Mouse (Mus musculus) urinary bladder, postnatal 25 days (tissue): ENCODE measurements at regions not wholly inside any gene's neighbourhood (a gene's known extent, or its start where the extent isn't known, plus 50 kb on each side); places are given as distances from the start of the nearest gene placed in this dataset.
"Not testable (repeated sequence)": the region's sequence is repeated elsewhere in the genome, so short reads cannot be mapped to it uniquely, and the experiment has no call there.

ENCODE experiments used
- DNase-seq: peaks from one replicate; pipeline ENCODE4 v3.0.0; 2022; ENCODE audit warnings: low spot score

DNA sequence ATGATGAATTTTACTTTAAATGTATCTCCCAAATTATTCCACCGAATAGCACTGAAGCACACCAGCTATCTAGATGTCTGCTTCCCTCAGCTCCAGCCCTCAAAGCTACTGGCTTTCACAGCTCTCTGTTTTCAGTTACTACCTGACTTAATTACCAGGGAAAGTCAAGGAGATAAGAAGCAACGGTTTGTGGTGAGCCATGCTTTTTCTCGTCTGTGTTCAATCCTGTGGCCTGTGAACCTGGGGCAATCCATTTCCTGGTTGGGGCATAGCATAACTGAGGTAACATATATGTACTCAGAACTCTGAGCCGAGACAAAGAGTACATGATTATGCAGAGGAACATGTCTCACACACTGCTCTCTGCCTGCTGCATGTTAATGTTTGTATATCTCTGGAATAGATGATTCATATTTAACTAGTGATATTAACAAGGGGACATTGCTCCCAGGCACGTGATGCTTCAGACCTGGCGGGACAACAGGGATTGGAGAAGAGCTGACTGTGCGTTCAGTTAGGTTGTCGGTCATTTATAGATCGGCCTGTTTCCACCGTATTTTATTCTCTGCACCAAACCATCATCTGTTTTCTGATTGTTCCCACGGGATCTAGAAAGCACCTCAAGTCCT lies 453.3 kb downstream of the Dad1 start:
- no peak for DNase-seq

DNA sequence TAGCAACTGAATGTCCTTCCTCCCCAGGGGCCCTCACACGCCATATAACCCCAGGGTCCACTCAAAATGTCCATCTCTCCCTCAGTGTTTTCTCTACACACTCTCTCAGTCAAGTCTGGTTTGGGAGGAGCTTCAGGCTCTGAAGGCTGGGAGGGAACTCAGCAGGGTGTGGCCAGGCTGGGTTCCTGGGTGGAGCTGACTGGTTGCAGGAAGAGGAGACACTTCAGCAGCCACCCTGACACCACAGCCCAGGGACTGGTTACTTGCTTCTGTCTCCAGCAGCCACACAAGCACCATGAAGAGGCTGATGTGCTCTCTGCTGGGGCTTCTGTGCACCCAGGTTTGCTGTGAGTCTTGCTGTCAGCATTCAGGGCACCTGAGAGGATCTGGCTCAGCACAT lies 458.7 kb downstream of the Dad1 start:
- not testable (repeated sequence) for DNase-seq

DNA sequence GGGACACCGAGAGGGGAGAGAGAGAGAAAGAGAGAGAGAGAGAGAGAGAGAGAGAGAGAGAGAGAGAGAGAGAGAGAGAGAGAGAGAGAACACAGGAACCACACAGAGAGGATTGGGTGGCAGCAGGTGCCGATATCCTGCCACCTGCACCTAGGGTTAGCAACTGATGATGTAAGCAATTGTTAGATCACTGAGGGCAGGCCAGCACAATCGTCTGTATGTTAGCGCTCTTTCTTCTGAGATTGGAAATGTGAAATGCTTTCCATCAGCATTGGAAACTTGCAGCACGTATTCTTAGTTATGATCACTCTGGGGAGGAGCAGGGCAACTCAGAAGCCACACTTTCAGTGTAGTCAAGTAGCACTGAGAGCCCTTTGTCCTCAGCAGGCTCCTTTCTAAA lies 459.4 kb downstream of the Dad1 start:
- DNase-seq: no peak

DNA sequence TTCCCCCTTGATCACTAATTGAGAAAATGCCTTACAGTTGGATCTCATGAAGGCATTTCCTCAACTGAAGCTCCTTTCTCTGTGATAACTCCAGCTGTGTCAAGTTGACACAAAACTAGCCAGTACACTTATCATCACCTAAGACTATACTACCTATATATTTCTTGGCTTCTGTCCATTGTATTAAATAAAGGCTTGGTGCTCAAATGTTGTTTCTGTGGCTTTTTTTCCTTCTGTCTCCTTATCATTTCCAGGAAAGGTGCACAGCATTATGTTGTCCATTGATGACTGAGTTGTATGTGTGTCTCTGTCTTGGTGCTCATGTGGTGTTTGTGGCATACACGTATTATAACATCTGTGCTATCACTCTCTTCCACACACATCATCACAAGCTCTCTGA lies 461.5 kb downstream of the Dad1 start:
- DNase-seq: not testable (repeated sequence)

DNA sequence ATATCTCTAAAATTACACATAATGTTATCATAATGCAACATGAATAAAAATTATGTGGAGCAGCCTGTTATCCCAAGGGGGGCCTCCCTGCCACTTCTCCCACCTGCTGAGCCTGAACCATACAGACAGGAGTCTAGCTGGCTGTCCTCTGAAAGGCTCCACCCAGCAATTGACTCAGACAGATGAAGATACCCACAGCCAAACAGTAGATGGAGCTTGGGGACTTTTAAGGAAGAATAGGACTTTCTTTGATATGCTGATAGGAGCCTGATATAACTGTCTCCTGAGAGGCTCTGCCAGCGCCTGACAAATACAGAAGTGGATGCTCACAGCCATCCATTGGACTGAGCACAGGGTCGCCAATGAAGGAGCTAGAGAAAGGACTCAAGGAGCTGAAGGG lies 468.4 kb downstream of the Dad1 start:
- not testable (repeated sequence) for DNase-seq

DNA sequence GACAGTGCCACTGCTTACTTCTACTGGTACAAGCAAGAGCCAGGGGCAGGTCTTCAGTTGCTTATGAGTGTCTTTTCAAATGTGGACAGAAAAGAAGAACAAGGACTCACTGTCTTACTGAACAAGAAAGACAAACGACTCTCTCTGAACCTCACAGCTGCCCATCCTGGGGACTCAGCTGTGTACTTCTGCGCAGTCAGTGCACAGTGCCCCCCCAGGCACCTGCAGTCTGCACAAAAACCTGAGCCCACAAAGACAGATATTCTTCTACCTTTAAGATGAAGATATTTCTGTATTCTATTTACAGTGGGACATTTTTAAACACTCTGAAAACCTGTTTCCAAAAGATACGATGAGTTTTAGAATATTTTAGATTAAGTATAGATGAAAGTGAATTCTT lies 476.5 kb downstream of the Dad1 start:
- no peak for DNase-seq

DNA sequence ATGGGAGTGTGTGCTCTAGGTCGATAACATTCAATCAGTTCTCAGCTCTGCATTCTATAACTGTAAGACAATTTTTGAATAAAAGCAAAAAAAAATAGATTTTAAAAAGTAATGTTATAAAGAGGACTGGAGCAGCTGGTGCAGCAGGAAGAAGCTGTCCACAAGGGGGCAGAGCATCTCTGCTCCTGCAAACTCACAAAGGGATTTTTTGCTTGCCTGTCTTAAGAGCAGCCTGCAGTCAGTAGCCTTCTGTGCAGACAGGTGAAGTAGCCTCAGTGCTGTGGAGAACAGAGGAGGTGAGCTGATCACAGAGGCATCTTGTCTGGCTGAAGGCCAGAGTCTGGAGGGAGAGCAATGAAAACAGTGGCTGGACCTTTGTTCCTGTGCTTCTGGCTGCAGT lies 477.2 kb downstream of the Dad1 start:
- peak; percentile 13 for DNase-seq

DNA sequence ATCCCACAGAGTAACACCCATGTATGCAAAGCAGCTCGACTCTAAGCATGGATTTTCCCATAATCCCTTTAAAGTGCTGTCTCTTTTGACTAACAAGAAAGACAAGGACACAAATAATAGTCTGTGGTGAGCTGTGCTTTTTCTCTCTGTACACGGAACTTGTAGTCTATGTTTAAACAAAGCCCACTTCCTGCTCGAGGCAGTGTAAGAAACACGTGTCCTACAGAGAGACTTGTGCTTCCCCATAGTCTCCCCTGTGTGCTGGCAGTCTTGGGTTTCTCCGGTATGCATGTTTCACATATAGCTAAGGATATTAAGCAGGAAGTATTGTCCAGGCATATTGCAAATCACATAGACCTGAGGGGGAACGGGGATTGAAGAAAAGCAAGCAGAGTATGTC lies 487.4 kb downstream of the Dad1 start:
- not testable (repeated sequence) for DNase-seq

DNA sequence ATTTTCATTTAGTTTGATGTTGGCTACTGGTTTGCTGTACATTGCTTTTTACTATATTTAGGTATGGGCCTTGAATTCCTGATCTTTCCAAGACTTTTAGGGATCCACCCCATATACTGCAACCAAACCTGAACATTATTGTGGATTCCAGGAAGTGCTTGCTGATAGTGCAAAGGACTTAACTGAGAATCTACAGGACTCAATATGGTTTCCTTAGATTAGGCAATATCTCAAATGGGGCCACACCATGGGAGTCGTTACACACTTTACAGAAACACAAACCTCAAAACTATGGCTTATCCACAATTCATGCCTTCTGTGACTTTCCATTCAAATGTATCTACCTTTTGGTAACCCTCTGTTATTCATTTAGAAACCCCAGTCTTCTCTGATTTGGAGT lies 488.0 kb downstream of the Dad1 start:
- not testable (repeated sequence) for DNase-seq

DNA sequence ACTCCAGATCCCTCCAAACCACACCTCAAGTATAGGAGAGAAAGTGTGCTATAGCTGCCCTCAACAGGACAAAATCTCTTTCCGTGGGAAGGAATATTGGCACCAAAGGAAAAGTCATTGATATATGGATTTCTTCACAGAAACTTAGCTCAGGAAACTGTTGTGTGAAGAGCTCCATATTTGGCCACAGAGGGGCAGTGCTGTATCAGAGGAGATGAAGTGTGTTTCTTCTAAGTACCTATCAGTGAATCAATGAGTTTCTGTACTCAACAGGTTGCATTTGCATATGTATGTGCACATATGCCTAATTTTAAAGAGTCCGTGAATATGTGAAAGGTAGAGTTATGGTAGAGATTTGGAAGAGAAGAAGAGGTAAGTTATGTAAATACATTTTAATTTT lies 493.3 kb downstream of the Dad1 start:
- DNase-seq: not testable (repeated sequence)

DNA sequence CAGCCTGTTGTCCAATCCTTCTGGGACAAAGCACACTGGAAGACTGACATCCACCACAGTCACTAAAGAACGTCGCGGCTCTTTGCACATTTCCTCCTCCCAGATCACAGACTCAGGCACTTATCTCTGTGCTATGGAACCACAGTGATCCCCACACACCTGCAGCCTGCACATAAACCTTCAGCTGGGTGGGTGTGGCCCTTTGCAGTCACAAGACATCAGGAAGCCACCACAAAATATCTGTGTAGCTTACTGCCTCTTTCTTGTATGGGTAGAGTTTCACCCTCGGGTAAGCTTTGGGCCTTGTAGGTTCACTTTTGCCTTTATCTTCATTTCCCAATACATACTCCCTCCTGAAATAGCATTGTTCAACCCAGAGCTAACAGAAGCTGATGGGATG lies 496.1 kb downstream of the Dad1 start:
- not testable (repeated sequence) for DNase-seq

DNA sequence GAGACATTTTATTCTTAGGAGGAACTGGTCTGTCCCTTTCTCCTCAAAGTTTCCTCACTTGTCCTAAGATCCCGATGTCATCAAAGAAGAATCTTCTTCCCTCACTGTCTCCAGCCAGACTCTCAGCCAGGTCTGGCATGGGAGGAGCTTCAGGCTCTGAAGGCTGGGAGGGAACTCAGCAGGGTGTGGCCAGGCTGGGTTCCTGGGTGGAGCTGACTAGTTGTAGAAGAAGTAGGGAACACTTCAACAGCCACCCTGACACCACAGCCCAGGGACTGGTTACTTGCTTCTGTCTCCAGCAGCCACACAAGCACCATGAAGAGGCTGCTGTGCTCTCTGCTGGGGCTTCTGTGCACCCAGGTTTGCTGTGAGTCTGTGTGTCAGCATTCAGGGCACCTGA lies 496.8 kb downstream of the Dad1 start:
- not testable (repeated sequence) for DNase-seq

DNA sequence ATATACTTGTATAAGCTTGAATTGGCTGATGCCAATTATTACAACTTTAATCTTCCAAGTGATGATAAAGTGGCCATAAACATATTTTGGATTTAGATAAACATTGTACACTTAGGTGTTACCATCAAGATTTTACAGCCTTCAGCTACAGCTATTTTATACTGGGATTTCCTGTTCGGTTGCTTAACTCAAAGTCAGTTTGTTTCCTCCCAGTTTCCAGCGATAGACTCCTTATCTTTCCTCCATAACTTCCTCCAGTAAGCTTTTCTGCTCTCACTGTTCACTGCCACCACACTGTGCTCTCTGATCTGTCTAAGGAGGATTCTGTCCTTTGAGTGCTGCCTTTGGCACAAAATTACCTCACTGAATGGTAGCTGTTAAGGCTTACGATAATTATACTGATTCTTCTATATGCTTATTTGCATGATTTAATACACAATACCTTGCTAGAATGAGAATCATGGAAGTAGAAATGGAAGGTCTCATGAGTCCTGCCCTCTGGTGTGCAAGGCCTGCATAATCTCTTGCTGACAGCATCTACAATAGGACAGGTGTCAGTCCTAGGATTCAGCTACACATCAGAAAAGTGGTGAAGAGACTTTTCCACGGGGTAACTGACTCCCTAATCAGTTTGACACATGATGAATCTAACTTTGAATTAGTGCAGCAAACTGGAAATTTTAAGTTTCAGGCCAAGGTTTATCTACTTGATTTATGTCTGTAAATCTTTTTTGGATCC lies 503.0 kb downstream of the Dad1 start:
- no peak for DNase-seq

DNA sequence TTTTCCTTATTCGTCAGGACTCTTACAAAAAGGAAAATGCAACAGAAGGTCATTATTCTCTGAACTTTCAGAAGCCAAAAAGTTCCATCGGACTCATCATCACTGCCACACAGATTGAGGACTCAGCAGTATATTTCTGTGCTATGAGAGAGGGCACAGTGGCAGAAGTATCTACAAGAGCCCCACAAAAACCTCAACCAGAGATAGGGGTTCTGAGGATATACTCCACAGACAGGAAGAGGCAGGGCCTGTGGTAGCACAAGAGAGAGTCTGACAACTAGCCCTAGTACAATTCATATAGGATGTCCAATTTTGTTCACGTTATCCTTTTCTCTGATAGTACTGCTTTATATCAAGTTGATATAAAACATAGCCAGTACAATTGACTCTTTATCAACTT lies 510.4 kb downstream of the Dad1 start:
- not testable (repeated sequence) for DNase-seq

DNA sequence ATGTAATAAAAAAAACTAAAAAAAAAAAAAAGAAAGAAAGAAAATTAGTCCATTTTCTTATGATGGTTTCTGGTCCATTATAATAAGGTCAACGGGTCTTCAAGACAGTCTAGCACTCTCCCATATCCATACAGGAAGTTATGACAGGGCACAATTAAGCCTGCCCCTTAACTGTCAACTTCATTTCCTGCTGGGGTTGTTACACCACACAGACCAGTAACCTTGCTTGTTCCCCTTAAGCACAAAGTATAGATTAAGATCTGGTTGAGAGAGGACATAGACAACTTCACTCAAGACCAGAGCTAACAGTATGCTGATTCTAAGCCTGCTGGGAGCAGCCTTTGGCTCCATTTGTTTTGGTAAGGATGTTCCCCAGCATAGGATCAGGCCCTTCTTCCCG lies 511.0 kb downstream of the Dad1 start:
- not testable (repeated sequence) for DNase-seq

DNA sequence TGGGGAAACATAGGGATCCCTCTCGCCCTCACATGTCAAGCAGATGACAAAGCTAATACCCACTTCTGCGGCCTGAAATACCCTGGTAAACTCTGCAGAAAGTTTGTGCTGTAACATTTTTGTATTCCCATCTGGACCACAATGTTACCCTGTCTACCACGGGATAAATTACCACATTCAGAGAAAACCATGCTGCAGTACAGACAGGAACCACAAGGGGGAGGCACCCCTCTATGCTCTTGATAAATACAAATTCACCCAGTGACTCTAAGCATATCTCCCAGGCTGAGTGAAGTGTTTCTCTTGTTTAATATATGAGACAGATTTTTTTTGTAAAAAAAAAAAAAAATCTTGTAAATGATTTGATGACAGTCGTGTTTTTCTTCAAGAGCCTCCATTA lies 512.7 kb downstream of the Dad1 start:
- DNase-seq: peak; percentile 11

DNA sequence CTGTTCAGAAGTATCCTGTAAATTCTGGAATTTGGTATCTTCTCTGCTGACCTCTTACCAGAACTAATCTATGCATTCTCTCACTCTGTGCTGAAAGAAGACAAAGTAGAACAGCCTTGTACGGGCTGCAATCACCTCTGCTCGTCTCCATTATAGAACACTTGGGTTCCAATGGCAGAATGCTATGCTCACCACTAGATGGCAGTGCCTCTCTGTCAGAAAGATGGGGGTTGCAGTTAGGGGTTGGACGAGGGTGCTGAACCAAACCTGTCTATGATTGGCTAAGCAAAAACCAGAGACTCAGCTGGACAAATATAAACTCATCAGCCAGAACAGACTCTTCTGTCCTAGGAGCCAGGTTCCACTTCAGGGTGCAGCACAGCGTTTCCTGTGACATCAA lies 515.9 kb downstream of the Dad1 start:
- DNase-seq: not testable (repeated sequence)

DNA sequence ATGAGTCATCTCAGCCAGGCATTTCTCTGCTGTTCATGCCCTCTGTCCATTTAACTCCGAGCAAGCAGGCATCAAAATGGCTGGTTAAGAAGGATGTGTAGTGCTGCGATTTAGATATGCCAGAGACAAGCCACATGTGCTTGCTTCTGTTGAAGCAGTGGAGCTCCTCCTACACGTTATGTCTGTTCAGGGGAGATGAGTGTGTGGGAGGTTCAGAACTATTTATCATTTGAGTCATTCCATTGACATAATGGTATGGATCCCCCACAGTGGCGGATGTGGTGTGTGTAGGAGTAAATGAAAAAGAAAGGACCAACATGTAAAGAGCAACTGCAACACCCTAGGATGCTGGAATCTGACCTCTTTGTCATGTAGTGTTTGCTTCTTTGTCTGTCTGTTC lies 517.6 kb downstream of the Dad1 start:
- not testable (repeated sequence) for DNase-seq

DNA sequence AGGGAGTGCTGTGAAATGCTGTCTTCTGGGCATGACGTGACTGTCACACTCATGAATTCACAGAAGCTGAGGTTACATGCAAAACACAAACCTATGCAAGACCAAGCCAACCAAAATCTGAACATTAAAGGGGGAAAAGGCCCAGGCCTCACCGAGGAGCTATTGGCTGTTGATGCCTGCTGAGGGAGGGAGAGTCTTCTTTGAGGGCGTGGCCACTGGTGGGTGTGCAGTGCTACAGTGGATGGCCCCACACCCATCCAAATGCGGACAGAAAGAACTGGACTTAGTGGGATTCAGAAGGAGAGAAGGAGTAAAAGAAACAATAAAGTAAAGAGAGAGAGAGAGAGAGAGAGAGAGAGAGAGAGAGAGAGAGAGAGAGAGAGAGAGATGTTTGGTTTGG lies 522.3 kb downstream of the Dad1 start:
- DNase-seq: not testable (repeated sequence)

DNA sequence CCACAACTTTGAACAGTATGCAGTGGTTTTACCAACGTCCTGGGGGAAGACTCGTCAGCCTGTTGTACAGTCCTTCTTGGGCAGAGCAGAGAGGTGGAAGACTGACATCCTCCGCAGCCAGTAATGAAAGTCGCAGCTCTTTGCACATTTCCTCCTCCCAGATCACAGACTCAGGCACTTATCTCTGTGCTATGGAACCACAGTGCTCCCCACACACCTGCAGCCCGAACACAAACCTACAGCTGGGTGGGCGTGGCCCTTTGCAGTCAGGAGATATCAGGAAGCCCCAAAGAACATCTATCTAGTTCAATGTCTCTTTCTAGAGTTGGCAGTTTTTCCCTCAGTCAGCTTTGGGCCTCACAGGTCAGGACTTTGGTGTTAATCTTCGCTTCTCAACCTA lies 524.0 kb downstream of the Dad1 start:
- DNase-seq: not testable (repeated sequence)

DNA sequence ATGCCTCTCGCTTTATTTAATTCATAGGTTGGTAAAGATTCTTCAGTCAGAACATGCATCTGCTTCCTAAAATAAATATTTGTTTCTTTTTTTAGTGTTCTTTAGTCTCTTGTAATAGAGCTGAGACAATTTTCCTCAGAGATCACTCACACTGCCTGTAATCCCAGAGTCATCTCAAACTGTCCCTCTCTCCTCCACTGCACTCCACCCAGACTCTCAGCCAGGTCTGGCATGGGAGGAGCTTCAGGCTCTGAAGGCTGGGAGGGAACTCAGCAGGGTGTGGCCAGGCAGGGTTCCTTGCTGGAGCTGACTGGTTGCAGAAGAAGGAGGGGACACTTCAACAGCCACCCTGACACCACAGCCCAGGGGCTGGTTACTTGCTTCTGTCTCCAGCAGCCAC lies 524.8 kb downstream of the Dad1 start:
- not testable (repeated sequence) for DNase-seq

DNA sequence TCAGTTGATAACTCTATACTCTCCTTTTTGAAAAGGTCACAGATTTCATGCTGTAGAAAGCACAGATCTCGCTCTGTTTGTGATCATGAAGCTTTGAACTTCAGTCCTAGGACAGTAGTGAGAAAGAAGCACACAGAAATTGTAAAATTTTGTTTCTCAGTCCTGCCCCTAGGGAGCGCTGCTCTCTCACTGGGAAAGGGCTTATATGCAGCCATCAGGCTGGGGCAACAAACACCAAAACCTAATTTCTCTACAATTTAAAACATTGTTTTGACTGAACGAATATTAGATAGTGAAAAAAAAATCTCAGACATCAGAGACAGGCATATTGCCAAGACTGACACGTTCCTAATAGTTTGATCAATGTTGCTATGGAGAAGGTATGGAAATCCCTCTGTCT lies 527.0 kb downstream of the Dad1 start:
- not testable (repeated sequence) for DNase-seq

DNA sequence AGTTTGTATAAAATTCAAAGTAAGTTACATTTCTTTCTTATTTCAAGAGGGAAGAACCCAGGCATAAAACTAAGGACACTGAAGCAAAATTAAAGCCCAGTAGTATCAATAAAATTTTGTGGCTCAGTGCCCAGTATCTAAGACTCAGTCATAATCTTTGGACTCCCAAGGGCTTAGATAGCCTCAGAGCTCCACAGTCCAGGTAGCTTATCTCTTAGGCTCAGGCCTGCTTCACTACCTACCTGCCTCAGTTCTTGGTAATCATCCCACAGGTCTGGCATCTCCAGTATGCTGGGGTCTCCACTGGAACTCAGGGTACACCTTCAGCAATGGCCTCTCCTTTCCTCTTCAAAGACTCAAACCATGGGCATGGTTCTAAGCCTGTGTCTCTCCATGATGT lies 530.3 kb downstream of the Dad1 start:
- DNase-seq: not testable (repeated sequence)

DNA sequence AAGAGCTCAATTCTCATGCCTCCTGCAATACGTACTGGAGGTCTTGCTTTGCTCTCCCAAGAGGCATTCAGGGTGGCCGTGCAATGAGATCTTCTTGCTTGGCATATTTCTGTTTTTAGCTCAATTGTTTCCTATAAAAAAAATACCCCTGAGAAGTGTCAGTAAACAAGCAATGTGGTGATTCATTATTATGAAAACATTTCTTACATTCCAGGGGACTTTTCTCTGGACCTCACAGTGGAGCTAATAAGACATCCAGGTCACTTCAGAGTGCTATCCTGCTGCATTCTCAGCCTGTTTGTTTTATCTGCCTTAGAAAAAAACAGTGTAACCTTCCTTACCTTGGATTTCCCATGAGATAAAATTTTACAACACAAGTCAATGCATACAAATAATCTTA lies 532.0 kb downstream of the Dad1 start:
- DNase-seq: not testable (repeated sequence)
